8 mouse cellular contexts compared by ENCODE assay signal in the genomic region with DNA sequence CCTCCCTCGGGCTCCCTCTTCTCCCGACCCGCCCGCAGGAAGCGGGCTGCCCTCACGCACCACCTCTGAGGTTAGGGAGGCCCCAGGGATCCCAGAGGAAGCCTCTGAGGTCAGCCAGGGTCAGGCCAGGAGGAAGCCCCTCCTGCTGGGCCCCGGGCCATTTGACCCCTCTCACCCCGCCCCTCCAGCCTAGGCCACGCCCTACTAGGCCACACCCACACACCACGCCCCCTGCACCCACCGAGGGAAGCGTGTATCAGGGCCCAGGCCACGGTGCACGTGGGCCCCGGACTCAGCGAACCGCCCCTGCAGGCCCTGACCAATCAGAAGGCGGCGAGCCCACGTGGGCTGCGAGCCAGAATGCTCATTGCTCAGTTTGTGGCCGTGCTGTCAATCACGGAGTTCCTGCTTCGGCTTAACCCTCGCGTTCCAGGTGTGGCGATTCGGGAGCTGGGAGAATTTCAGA. TPM values are rescaled to one million over a fixed set of nuclear protein-coding genes. Genes with fewer than 3 reads are reported as not detected.
DNase-seq lines count a peak whose midpoint lies in the region; ATAC-seq lines count a peak whose summit lies in the region.

A gene (minus strand): TSS at position 336 of the 466 bp plus-strand sequence.

- peak within 1 kb of the TSS; percentile 33 for H3K4me3 ChIP-seq in hindbrain, embryonic 15.5 days

- no peak within 1 kb of the TSS for H3K9ac ChIP-seq in hindbrain, embryonic 15.5 days

- DNase-seq in R1 (ENCODE audit: low read depth, low spot score), result peak; percentile 99
- peak; percentile 97 to 98 for DNase-seq in cerebellum, postnatal 25 days
- peak; percentile 89 to 95 for DNase-seq in frontal cortex, postnatal 36 days (ENCODE audit: low spot score in 2 of 2)
- DNase-seq in left cerebral cortex, adult 11 months (ENCODE audit: low spot score), result peak; percentile 91
- peak; percentile 96 for DNase-seq in lung, postnatal 4 days
- peak; percentile 94 for DNase-seq in retina, postnatal 7 days (ENCODE audit: low read depth, low spot score)
- DNase-seq in urinary bladder, adult 2 months (ENCODE audit: low spot score), result peak; percentile 85

- under 1% methylated on average over 28 of the region's 28 CpGs for WGBS in hindbrain, embryonic 15.5 days

- H3K4me1 ChIP-seq in hindbrain, embryonic 15.5 days (replicated peaks), result peaks cover 58% of the 10 kb centered on the region

- H3K36me3 ChIP-seq in hindbrain, embryonic 15.5 days, result no peaks in the 10 kb centered on the region

- no peak within 1 kb of the TSS for H3K27ac ChIP-seq in hindbrain, embryonic 15.5 days (replicated peaks)

- peaks cover 19% of the 10 kb centered on the region; the same call in 1 of the 2 replicates for H3K27me3 ChIP-seq in hindbrain, embryonic 15.5 days

- peak; percentile 73 for ATAC-seq in hindbrain, embryonic 15.5 days (ENCODE audit: low FRiP score, low read depth)

- H3K9me3 ChIP-seq in hindbrain, embryonic 15.5 days, result no peaks in the 10 kb centered on the region

- H3K4me2 ChIP-seq in hindbrain, embryonic 15.5 days, result peak within 1 kb of the TSS; percentile 78

RNA-seq across cellular contexts. Expression of the gene that starts here (rescaled TPM):
- polyA plus RNA-seq in hindbrain, embryonic 15.5 days (2015; fragmentation: Nextera tagmentation; extraction: Ambion mirVana), result 8.7 and 9.8 TPM in 2 replicates
- 38.1 and 47.5 TPM in 2 replicates for polyA plus RNA-seq in urinary bladder, adult 2 months (2012; rRNA removed)
